Comparison of ENCODE assay signal across 26 mouse cellular contexts in genomic region chr1:52909783-52910182, GRCm38 (mm10).
"Had no signal": no experiment of that assay in that cellular context is flagged by ENCODE, and none has a peak within 500 bp of the region (broad histone marks: within the 10 kb centered on the region; RNA-seq: fewer than 3 reads in every experiment).

No protein-coding gene starts in this region.

- H3K9ac ChIP-seq: heart, embryonic 12.5 days; hindbrain, embryonic 12.5 days; hindbrain, embryonic 14.5 days; intestine, embryonic 15.5 days; limb, embryonic 12.5 days; liver, embryonic 13.5 days had no signal

- H3K4me1 ChIP-seq: heart, embryonic 12.5 days; hindbrain, embryonic 10.5 days; hindbrain, embryonic 12.5 days; intestine, embryonic 15.5 days; limb, embryonic 10.5 days; limb, embryonic 12.5 days; liver, embryonic 13.5 days had no signal

- H3K36me3 ChIP-seq: hindbrain, embryonic 12.5 days; intestine, embryonic 15.5 days; limb, embryonic 10.5 days; limb, embryonic 12.5 days had no signal

- H3K4me2 ChIP-seq: heart, embryonic 12.5 days; hindbrain, embryonic 12.5 days; hindbrain, embryonic 14.5 days; intestine, embryonic 15.5 days; limb, embryonic 12.5 days; liver, embryonic 11.5 days; liver, embryonic 13.5 days had no signal

- H3K27ac ChIP-seq: gastrocnemius, adult 2 months; heart, adult 2 months; hindbrain, embryonic 10.5 days; hindbrain, embryonic 12.5 days; hindbrain, embryonic 14.5 days; intestine, embryonic 15.5 days; limb, embryonic 10.5 days; limb, embryonic 12.5 days; liver, embryonic 13.5 days had no signal

- ATAC-seq: hindbrain, embryonic 16.5 days; inflammation-experienced regulatory T-cells, adult 6 months; intestine, embryonic 15.5 days; intestine, postnatal 0 days had no signal

- H3K27me3 ChIP-seq: heart, embryonic 12.5 days; hindbrain, embryonic 12.5 days; intestine, embryonic 15.5 days; limb, embryonic 12.5 days; liver, embryonic 13.5 days had no signal

- DNase-seq: gastrocnemius, adult 2 months; gastrocnemius, postnatal 10 days; gastrocnemius, postnatal 25 days; heart, adult 11 months; heart, adult 2 months; heart, postnatal 10 days; heart, postnatal 4 days; kidney, adult 18-20 months; kidney, adult 8-10 months; kidney, postnatal 14 days; kidney, postnatal 36 days; layer of hippocampus, adult 9-11 months; layer of hippocampus, postnatal 36 days; liver; liver, embryonic 13.5 days had no signal

- H3K9me3 ChIP-seq: heart, embryonic 12.5 days; hindbrain, embryonic 10.5 days; hindbrain, embryonic 12.5 days; intestine, embryonic 15.5 days; limb, embryonic 10.5 days; limb, embryonic 12.5 days; liver, embryonic 13.5 days had no signal

- H3K4me3 ChIP-seq: gastrocnemius, adult 2 months; heart, adult 2 months; heart, embryonic 12.5 days; hindbrain, embryonic 10.5 days; hindbrain, embryonic 12.5 days; intestine, embryonic 15.5 days; limb, embryonic 10.5 days; limb, embryonic 12.5 days; liver, embryonic 13.5 days had no signal
